Mouse (Mus musculus) neural tube, embryonic 15.5 days (tissue): ENCODE data around the gene Zfp820. TPM values are rescaled to one million over a fixed set of nuclear protein-coding genes. Genes with fewer than 3 reads are reported as not detected.
"Not testable (repeated sequence)": the region's sequence is repeated elsewhere in the genome, so short reads cannot be mapped to it uniquely, and the experiment has no call there.

Source experiments
- ATAC-seq: fragments of 200-750 bp; cut with Nextera tagmentation; 2 replicates; pipeline ENCODE4 v1.8.0; 2017; ENCODE audit warnings: mild to moderate bottlenecking, moderate TSS enrichment, moderate library complexity; ENCODE audit not compliant: low FRiP score
- H3K27ac ChIP-seq: fragments of 300-500 bp; sonication (generic); replicated peaks from 2 replicates; pipeline ENCODE4 v1.5.1; 2015; ENCODE audit warnings: mild to moderate bottlenecking, inconsistent platforms
- H3K27me3 ChIP-seq: fragments of 300-500 bp; sonication (generic); replicated peaks from 2 replicates; pipeline ENCODE4 v1.6.1; 2015; ENCODE audit warnings: inconsistent platforms
- H3K36me3 ChIP-seq: fragments of 300-500 bp; sonication (generic); 2 replicates; pipeline ENCODE4 v1.6.1; 2015; ENCODE audit warnings: inconsistent platforms
- H3K4me1 ChIP-seq: fragments of 300-500 bp; sonication (generic); 2 replicates; pipeline ENCODE4 v1.6.1; 2015; ENCODE audit warnings: inconsistent platforms
- H3K4me2 ChIP-seq: fragments of 300-500 bp; sonication (generic); 2 replicates; pipeline ENCODE4 v1.6.1; 2015; ENCODE audit warnings: inconsistent platforms, mild to moderate bottlenecking, moderate library complexity
- H3K4me3 ChIP-seq: fragments of 300-500 bp; sonication (generic); replicated peaks from 2 replicates; pipeline ENCODE4 v1.5.1; 2015; ENCODE audit warnings: mild to moderate bottlenecking, inconsistent platforms
- H3K9ac ChIP-seq: fragments of 300-500 bp; sonication (generic); replicated peaks from 2 replicates; pipeline ENCODE4 v1.6.1; 2015; ENCODE audit warnings: mild to moderate bottlenecking, inconsistent platforms
- H3K9me3 ChIP-seq: fragments of 300-500 bp; sonication (generic); replicated peaks from 2 replicates; pipeline ENCODE4 v1.6.1; 2016; ENCODE audit warnings: inconsistent platforms
- WGBS: fragments of 180-500 bp; shearing (Covaris S2); methylation state at CpG from one replicate; pipeline ENCODE4 v1.1.7; 2015; ENCODE audit warnings: mixed read lengths; 5-methylcytosine and 5-hydroxymethylcytosine counted together
- polyA plus RNA-seq: library from polyadenylated mRNA; unstranded; fragments of >200 nt; fragmentation: Nextera tagmentation; extraction: Ambion mirVana; gene quantifications from 2 replicates; pipeline ENCODE4 v1.2.1, GENCODE M21; 2015

Zfp820 gene
- 1.9 and 3.0 TPM in 2 replicates for polyA plus RNA-seq

- Histone ChIP-seq H3K9me3 (no peaks in the 10 kb centered on the region), H3K4me2 (peak within 1 kb of the TSS; percentile 74), H3K27me3 (no peaks in the 10 kb centered on the region), H3K36me3 (no peaks in the 10 kb centered on the region), H3K9ac (peak within 1 kb of the TSS; percentile 62), H3K27ac (no peak within 1 kb of the TSS), H3K4me1 (peaks cover 6% of the 10 kb centered on the region), H3K4me3 (peak within 1 kb of the TSS; percentile 67)
- 3% methylated on average over 22 of the region's 22 CpGs for WGBS
- ATAC-seq: peak; percentile 97
These were observed at the start of gene Zfp820 for GRCm38 (mm10) chr17:21845545-21846321. Zfp820 (minus strand) TSS chr17:21845772.

GRCm38 (mm10) chr17:21871256-21871655 is 25.7 kb upstream of the Zfp820 start:
- H3K4me1 ChIP-seq: no peaks in the 10 kb centered on the region
- ATAC-seq: no peak

GRCm38 (mm10) chr17:21846322-21846582 is 680 bp upstream of the Zfp820 start:
- not testable (repeated sequence) for H3K9me3 ChIP-seq, H3K27ac ChIP-seq, H3K27me3 ChIP-seq, H3K4me2 ChIP-seq, H3K9ac ChIP-seq, H3K36me3 ChIP-seq, H3K4me1 ChIP-seq, H3K4me3 ChIP-seq, ATAC-seq
- 91% methylated on average over 8 of the region's 8 CpGs for WGBS

More at GRCm38 (mm10) chr17:21871256-21871655, 25.7 kb upstream of the Zfp820 start:
- WGBS: 85% methylated on average over 1 of the region's 1 CpGs
- no peaks in the 10 kb centered on the region for H3K27me3 ChIP-seq
- H3K4me3 ChIP-seq: no peak overlapping the region
- no peak overlapping the region for H3K27ac ChIP-seq
- H3K4me2 ChIP-seq: no peak overlapping the region
- 0 out of 2 replicates have a peak, but pooled peaks cover 3% of the 10 kb centered on the region for H3K9me3 ChIP-seq
- no peak overlapping the region for H3K9ac ChIP-seq
- H3K36me3 ChIP-seq: no peaks in the 10 kb centered on the region

GRCm38 (mm10) chr17:21838510-21838909 is 7.1 kb downstream of the Zfp820 start:
- Histone ChIP-seq H3K4me2 (no peak overlapping the region), H3K27ac (no peak overlapping the region), H3K9me3 (no peaks in the 10 kb centered on the region), H3K4me3 (no peak overlapping the region), H3K27me3 (no peaks in the 10 kb centered on the region), H3K4me1 (no peaks in the 10 kb centered on the region), H3K9ac (no peak overlapping the region), H3K36me3 (no peaks in the 10 kb centered on the region)
- 58% methylated on average over 2 of the region's 2 CpGs for WGBS
- ATAC-seq: no peak

GRCm38 (mm10) chr17:21801373-21801772 is 44.2 kb downstream of the Zfp820 start:
- ATAC-seq, H3K27me3 ChIP-seq, H3K4me2 ChIP-seq, H3K4me3 ChIP-seq, H3K9ac ChIP-seq, H3K36me3 ChIP-seq, H3K27ac ChIP-seq, H3K4me1 ChIP-seq, H3K9me3 ChIP-seq: not testable (repeated sequence)
- 50% methylated on average over 19 of the region's 19 CpGs for WGBS

- Histone ChIP-seq H3K4me2 (no peak overlapping the region), H3K4me3 (no peak overlapping the region), H3K36me3 (no peaks in the 10 kb centered on the region), H3K27ac (no peak overlapping the region), H3K4me1 (no peaks in the 10 kb centered on the region), H3K9me3 (no peaks in the 10 kb centered on the region), H3K27me3 (no peaks in the 10 kb centered on the region), H3K9ac (no peak overlapping the region)
- WGBS: 85% methylated on average over 4 of the region's 4 CpGs
- no peak for ATAC-seq
These were observed 53.3 kb downstream of the Zfp820 start for GRCm38 (mm10) chr17:21792256-21792655.

- Histone ChIP-seq H3K4me2 (no peak overlapping the region), H3K4me1 (no peaks in the 10 kb centered on the region), H3K27ac (no peak overlapping the region), H3K9me3 (no peaks in the 10 kb centered on the region), H3K4me3 (no peak overlapping the region), H3K36me3 (no peaks in the 10 kb centered on the region), H3K27me3 (no peaks in the 10 kb centered on the region), H3K9ac (no peak overlapping the region)
- 94% methylated on average over 2 of the region's 2 CpGs for WGBS
- ATAC-seq: no peak
These were observed 75.2 kb downstream of the Zfp820 start for GRCm38 (mm10) chr17:21770336-21770735.

Other genes with a start within 250 kb of the Zfp820 start
- gene Zfp983, start 195.1 kb downstream of the Zfp820 start, polyA plus RNA-seq: 11.2 and 11.9 TPM in 2 replicates
- 14.5 and 18.9 TPM in 2 replicates for gene Gm10226, start 153.9 kb downstream of the Zfp820 start, polyA plus RNA-seq
- gene Zfp760, start 138.0 kb downstream of the Zfp820 start, polyA plus RNA-seq: 8.7 and 9.5 TPM in 2 replicates
- gene Zfp229, start 115.0 kb downstream of the Zfp820 start, polyA plus RNA-seq: 8.3 and 8.8 TPM in 2 replicates
- gene Zfp995, start 64.2 kb upstream of the Zfp820 start, polyA plus RNA-seq: 7.9 and 8.5 TPM in 2 replicates
- 19.8 and 20.6 TPM in 2 replicates for gene Zfp942, start 116.7 kb upstream of the Zfp820 start, polyA plus RNA-seq
- gene Zfp943, start 116.8 kb upstream of the Zfp820 start, polyA plus RNA-seq: 16.3 and 17.6 TPM in 2 replicates